Mouse (Mus musculus) brown adipose tissue, adult 24 weeks (tissue): ENCODE results near the gene Gm36176. TPM values are rescaled to one million over a fixed set of nuclear protein-coding genes. Genes with fewer than 3 reads are reported as not detected.

Experiments
- H3K27ac ChIP-seq: fragments of 200-500 bp; replicated peaks from 2 replicates; pipeline ENCODE4 v1.5.1; 2012; ENCODE audit warnings: low read depth, mild to moderate bottlenecking, low read length
- H3K4me1 ChIP-seq: fragments of 200-500 bp; 2 replicates; pipeline ENCODE4 v1.6.1; 2012; ENCODE audit warnings: low read length, mixed read lengths; ENCODE audit not compliant: control insufficient read depth, insufficient read depth, insufficient read length
- H3K4me3 ChIP-seq: fragments of 200-500 bp; 2 replicates; pipeline ENCODE4 v1.5.1; 2012; ENCODE audit warnings: low read depth, mild to moderate bottlenecking, low read length, moderate library complexity; ENCODE audit not compliant: insufficient read depth
- polyA plus RNA-seq: library from polyadenylated mRNA; stranded (reverse); fragments of >200 nt; gene quantifications from 2 replicates; pipeline ENCODE4 v1.2.4, GENCODE M21; 2012; ENCODE audit not compliant: missing spikeins, insufficient read depth, insufficient read length

Gene Gm36176
- polyA plus RNA-seq, 1 experiment: not detected

- Histone ChIP-seq H3K4me3 (no peak within 1 kb of the TSS), H3K27ac (no peak within 1 kb of the TSS), H3K4me1 (no peaks in the 10 kb centered on the region)
Observed at GRCm38 (mm10) chr10:77852559-77852958, 6.0 kb downstream of the Gm36176 start, which contains the start of gene Gm10318. Gm10318 (plus strand) TSS chr10:77852859.

GRCm38 (mm10) chr10:77861675-77862074, 15.1 kb downstream of the Gm36176 start, which contains the start of gene Gm3285:
Gm3285 (plus strand) TSS chr10:77861975.
- Histone ChIP-seq H3K4me1 (no peaks in the 10 kb centered on the region), H3K4me3 (no peak within 1 kb of the TSS), H3K27ac (no peak within 1 kb of the TSS)

GRCm38 (mm10) chr10:77864067-77864761, 17.6 kb downstream of the Gm36176 start:
- Histone ChIP-seq H3K27ac (no peak overlapping the region), H3K4me3 (no peak overlapping the region), H3K4me1 (no peaks in the 10 kb centered on the region)

GRCm38 (mm10) chr10:77864762-77865143, 18.1 kb downstream of the Gm36176 start:
- no peaks in the 10 kb centered on the region for H3K4me1 ChIP-seq
- H3K27ac ChIP-seq: no peak overlapping the region
- H3K4me3 ChIP-seq: no peak overlapping the region

GRCm38 (mm10) chr10:77867546-77867945, 20.9 kb downstream of the Gm36176 start:
- H3K4me1 ChIP-seq: no peaks in the 10 kb centered on the region
- no peak overlapping the region for H3K4me3 ChIP-seq
- H3K27ac ChIP-seq: no peak overlapping the region

- H3K4me3 ChIP-seq: no peak overlapping the region
- no peaks in the 10 kb centered on the region for H3K4me1 ChIP-seq
- no peak overlapping the region for H3K27ac ChIP-seq
Observed at GRCm38 (mm10) chr10:77869651-77870050, 23.0 kb downstream of the Gm36176 start.

- H3K4me3 ChIP-seq: no peak overlapping the region
- no peak overlapping the region for H3K27ac ChIP-seq
- H3K4me1 ChIP-seq: no peaks in the 10 kb centered on the region
Observed at GRCm38 (mm10) chr10:77878985-77879384, 32.4 kb downstream of the Gm36176 start.

- H3K4me1 ChIP-seq: no peaks in the 10 kb centered on the region
- no peak overlapping the region for H3K4me3 ChIP-seq
- H3K27ac ChIP-seq: no peak overlapping the region
Observed at GRCm38 (mm10) chr10:77880305-77880704, 33.7 kb downstream of the Gm36176 start.

GRCm38 (mm10) chr10:77882553-77882952, 36.0 kb downstream of the Gm36176 start:
- H3K4me3 ChIP-seq: no peak overlapping the region

GRCm38 (mm10) chr10:77886007-77886747, 39.6 kb downstream of the Gm36176 start:
- Histone ChIP-seq H3K4me3 (no peak overlapping the region), H3K27ac (no peak overlapping the region), H3K4me1 (no peaks in the 10 kb centered on the region)

More at GRCm38 (mm10) chr10:77882553-77882952, 36.0 kb downstream of the Gm36176 start:
- no peaks in the 10 kb centered on the region for H3K4me1 ChIP-seq
- no peak overlapping the region for H3K27ac ChIP-seq

- Histone ChIP-seq H3K4me1 (no peaks in the 10 kb centered on the region), H3K4me3 (no peak overlapping the region)
Observed at GRCm38 (mm10) chr10:77890987-77891565, 44.5 kb downstream of the Gm36176 start.

GRCm38 (mm10) chr10:77895562-77895961, 49.0 kb downstream of the Gm36176 start:
- H3K27ac ChIP-seq: no peak overlapping the region
- H3K4me1 ChIP-seq: no peaks in the 10 kb centered on the region
- no peak overlapping the region for H3K4me3 ChIP-seq

More at GRCm38 (mm10) chr10:77890987-77891565, 44.5 kb downstream of the Gm36176 start:
- no peak overlapping the region for H3K27ac ChIP-seq

Other genes starting within 250 kb of the Gm36176 start
- gene Sumo3, start 240.7 kb upstream of the Gm36176 start, polyA plus RNA-seq: 58.1 and 84.9 TPM in 2 replicates
- 16.0 and 45.5 TPM in 2 replicates for gene Gm49325, start 240.6 kb upstream of the Gm36176 start, polyA plus RNA-seq
- gene Ube2g2, start 224.5 kb upstream of the Gm36176 start, polyA plus RNA-seq: 23.3 and 26.1 TPM in 2 replicates
- gene Tspear, start 160.2 kb upstream of the Gm36176 start, polyA plus RNA-seq: not detected in 2 replicates
- not detected in 2 replicates for gene Gm19402, start 156.0 kb upstream of the Gm36176 start, polyA plus RNA-seq
- not detected in 2 replicates for gene Gm9508, start 149.6 kb upstream of the Gm36176 start, polyA plus RNA-seq
- gene Gm10272, start 140.2 kb upstream of the Gm36176 start, polyA plus RNA-seq: not detected in 2 replicates
- not detected in 2 replicates for gene Gm10024, start 135.3 kb upstream of the Gm36176 start, polyA plus RNA-seq
- not detected in 2 replicates for gene Gm10142, start 131.0 kb upstream of the Gm36176 start, polyA plus RNA-seq
- gene Krtap12-1, start 126.2 kb upstream of the Gm36176 start, polyA plus RNA-seq: not detected in 2 replicates
- gene Gm10100, start 120.3 kb upstream of the Gm36176 start, polyA plus RNA-seq: not detected in 2 replicates
- not detected in 2 replicates for gene Gm18596, start 104.2 kb upstream of the Gm36176 start, polyA plus RNA-seq
- not detected in 2 replicates for gene Gm9736, start 95.4 kb upstream of the Gm36176 start, polyA plus RNA-seq
- not detected in 2 replicates for gene Gm3233, start 87.1 kb upstream of the Gm36176 start, polyA plus RNA-seq
- not detected in 2 replicates for gene Gm3238, start 75.5 kb upstream of the Gm36176 start, polyA plus RNA-seq
- not detected in 2 replicates for gene Gm7138, start 69.9 kb upstream of the Gm36176 start, polyA plus RNA-seq
- gene Gm3250, start 64.3 kb upstream of the Gm36176 start, polyA plus RNA-seq: not detected in 2 replicates
- not detected in 2 replicates for gene Gm7137, start 58.6 kb upstream of the Gm36176 start, polyA plus RNA-seq
- gene Gm9639, start 51.7 kb upstream of the Gm36176 start, polyA plus RNA-seq: not detected in 2 replicates
- not detected in 2 replicates for gene Gm19668, start 47.7 kb upstream of the Gm36176 start, polyA plus RNA-seq
- gene Gm9507, start 35.0 kb upstream of the Gm36176 start, polyA plus RNA-seq: not detected in 2 replicates
- gene Gm2696, start 32.1 kb upstream of the Gm36176 start, polyA plus RNA-seq: not detected in 2 replicates
- gene Krtap10-4, start 19.7 kb upstream of the Gm36176 start, polyA plus RNA-seq: not detected in 2 replicates
- gene Krtap10-10, start 10.9 kb upstream of the Gm36176 start, polyA plus RNA-seq: not detected in 2 replicates
- not detected in 2 replicates for gene Gm10318, start 6.1 kb downstream of the Gm36176 start, polyA plus RNA-seq
- not detected in 2 replicates for gene Gm3285, start 15.2 kb downstream of the Gm36176 start, polyA plus RNA-seq
- gene Lrrc3, start 55.7 kb downstream of the Gm36176 start, polyA plus RNA-seq: 0.33 TPM in 1 of 2 replicates, not detected in the other
- gene Trpm2, start 123.8 kb downstream of the Gm36176 start, polyA plus RNA-seq: 0.63 TPM in 1 of 2 replicates, not detected in the other
- gene 1810043G02Rik, start 131.7 kb downstream of the Gm36176 start, polyA plus RNA-seq: 16.0 and 16.4 TPM in 2 replicates
- gene Pfkl, start 163.3 kb downstream of the Gm36176 start, polyA plus RNA-seq: 326 and 453 TPM in 2 replicates
- gene Dnmt3l, start 195.1 kb downstream of the Gm36176 start, polyA plus RNA-seq: 2.3 and 2.7 TPM in 2 replicates
- not detected in 2 replicates for gene Aire, start 196.8 kb downstream of the Gm36176 start, polyA plus RNA-seq
- gene Icosl, start 222.5 kb downstream of the Gm36176 start, polyA plus RNA-seq: 1.1 and 1.3 TPM in 2 replicates